Mouse (Mus musculus): Measurements from ENCODE around the gene Nupl1. TPM values are rescaled to one million over a fixed set of nuclear protein-coding genes. Genes with fewer than 3 reads are reported as not detected.

Nupl1 gene
- polyA plus RNA-seq, 1 experiment from 2014 or later, result not detected

- H3K27me3 ChIP-seq, result no peaks in the 10 kb centered on the region
- H3K27ac ChIP-seq, result no peak overlapping the region
- no peak overlapping the region for H3K4me3 ChIP-seq
- peaks cover 23% of the 10 kb centered on the region for H3K36me3 ChIP-seq
- 92% methylated on average over 1 of the region's 1 CpGs for WGBS
- no peak for ATAC-seq (ENCODE audit: insufficient number of reproducible peaks, insufficient read depth, low FRiP score, low TSS enrichment)
- H3K4me2 ChIP-seq (replicated peaks), result no peak overlapping the region
- H3K9ac ChIP-seq, result no peak overlapping the region
- H3K9me3 ChIP-seq, result no peaks in the 10 kb centered on the region
- no peaks in the 10 kb centered on the region for H3K4me1 ChIP-seq
Measured at GRCm38 (mm10) chr14:60216125-60216524, 35.1 kb downstream of the Nupl1 start.

- no peak for ATAC-seq (ENCODE audit: insufficient number of reproducible peaks, insufficient read depth, low FRiP score, low TSS enrichment)
- Histone ChIP-seq H3K36me3 (peaks cover 19% of the 10 kb centered on the region), H3K27ac (no peak overlapping the region), H3K9ac (no peak overlapping the region), H3K9me3 (no peaks in the 10 kb centered on the region), H3K4me3 (no peak overlapping the region), H3K4me1 (no peaks in the 10 kb centered on the region), H3K27me3 (no peaks in the 10 kb centered on the region), H3K4me2 (replicated peaks) (no peak overlapping the region)
- WGBS, result 96% methylated on average over 3 of the region's 3 CpGs
Measured at GRCm38 (mm10) chr14:60215000-60215399, 36.2 kb downstream of the Nupl1 start.

GRCm38 (mm10) chr14:60214040-60214439 is 37.2 kb downstream of the Nupl1 start:
- no peaks in the 10 kb centered on the region for H3K9me3 ChIP-seq
- H3K36me3 ChIP-seq, result peaks cover 12% of the 10 kb centered on the region
- no peak overlapping the region for H3K27ac ChIP-seq
- no peaks in the 10 kb centered on the region for H3K27me3 ChIP-seq
- no peak for ATAC-seq (ENCODE audit: insufficient number of reproducible peaks, insufficient read depth, low FRiP score, low TSS enrichment)
- no peak overlapping the region for H3K9ac ChIP-seq
- 52% methylated on average over 1 of the region's 1 CpGs for WGBS
- H3K4me3 ChIP-seq, result no peak overlapping the region
- no peaks in the 10 kb centered on the region for H3K4me1 ChIP-seq
- no peak overlapping the region for H3K4me2 ChIP-seq (replicated peaks)

GRCm38 (mm10) chr14:60209166-60209565 is 42.1 kb downstream of the Nupl1 start:
- Histone ChIP-seq H3K9me3 (no peaks in the 10 kb centered on the region), H3K27me3 (no peaks in the 10 kb centered on the region), H3K4me3 (no peak overlapping the region), H3K4me2 (replicated peaks) (no peak overlapping the region), H3K27ac (no peak overlapping the region), H3K9ac (no peak overlapping the region), H3K36me3 (no peaks in the 10 kb centered on the region), H3K4me1 (no peaks in the 10 kb centered on the region)
- 89% methylated on average over 7 of the region's 7 CpGs for WGBS
- no peak for ATAC-seq (ENCODE audit: insufficient number of reproducible peaks, insufficient read depth, low FRiP score, low TSS enrichment)

GRCm38 (mm10) chr14:60204993-60205392 is 46.2 kb downstream of the Nupl1 start:
- Histone ChIP-seq H3K27me3 (no peaks in the 10 kb centered on the region), H3K9me3 (no peaks in the 10 kb centered on the region), H3K9ac (no peak overlapping the region), H3K4me3 (no peak overlapping the region), H3K4me2 (replicated peaks) (no peak overlapping the region), H3K36me3 (no peaks in the 10 kb centered on the region), H3K27ac (no peak overlapping the region), H3K4me1 (no peaks in the 10 kb centered on the region)
- 84% methylated on average over 6 of the region's 6 CpGs for WGBS
- no peak for ATAC-seq (ENCODE audit: insufficient number of reproducible peaks, insufficient read depth, low FRiP score, low TSS enrichment)

GRCm38 (mm10) chr14:60196884-60197283 is 54.3 kb downstream of the Nupl1 start, which contains the start of gene Atp8a2:
Atp8a2 (minus strand) TSS chr14:60197179.
- Histone ChIP-seq H3K4me3 (no peak within 1 kb of the TSS), H3K9me3 (no peaks in the 10 kb centered on the region), H3K27ac (no peak within 1 kb of the TSS), H3K4me2 (replicated peaks) (no peak within 1 kb of the TSS), H3K9ac (no peak within 1 kb of the TSS), H3K4me1 (no peaks in the 10 kb centered on the region), H3K27me3 (no peaks in the 10 kb centered on the region), H3K36me3 (no peaks in the 10 kb centered on the region)
- ATAC-seq (ENCODE audit: insufficient number of reproducible peaks, insufficient read depth, low FRiP score, low TSS enrichment), result no peak
- WGBS, result 81% methylated on average over 7 of the region's 7 CpGs

- no peak overlapping the region for H3K4me2 ChIP-seq (replicated peaks)
- no peaks in the 10 kb centered on the region for H3K27me3 ChIP-seq
- H3K9me3 ChIP-seq, result no peaks in the 10 kb centered on the region
- no peak for ATAC-seq (ENCODE audit: insufficient number of reproducible peaks, insufficient read depth, low FRiP score, low TSS enrichment)
- H3K36me3 ChIP-seq, result no peaks in the 10 kb centered on the region
- H3K4me3 ChIP-seq, result no peak overlapping the region
- H3K9ac ChIP-seq, result no peak overlapping the region
- 82% methylated on average over 5 of the region's 5 CpGs for WGBS
- no peaks in the 10 kb centered on the region for H3K4me1 ChIP-seq
- H3K27ac ChIP-seq, result no peak overlapping the region
Measured at GRCm38 (mm10) chr14:60195999-60196398, 55.2 kb downstream of the Nupl1 start.

GRCm38 (mm10) chr14:60194606-60195005 is 56.6 kb downstream of the Nupl1 start:
- no peak overlapping the region for H3K27ac ChIP-seq
- 77% methylated on average over 1 of the region's 1 CpGs for WGBS

GRCm38 (mm10) chr14:60189771-60190170 is 61.5 kb downstream of the Nupl1 start:
- Histone ChIP-seq H3K27ac (no peak overlapping the region), H3K9ac (no peak overlapping the region), H3K4me1 (no peaks in the 10 kb centered on the region), H3K36me3 (no peaks in the 10 kb centered on the region), H3K4me3 (no peak overlapping the region), H3K27me3 (no peaks in the 10 kb centered on the region), H3K4me2 (replicated peaks) (no peak overlapping the region), H3K9me3 (no peaks in the 10 kb centered on the region)
- no peak for ATAC-seq (ENCODE audit: insufficient number of reproducible peaks, insufficient read depth, low FRiP score, low TSS enrichment)
- 85% methylated on average over 5 of the region's 5 CpGs for WGBS

More at GRCm38 (mm10) chr14:60194606-60195005, 56.6 kb downstream of the Nupl1 start:
- no peak overlapping the region for H3K4me2 ChIP-seq (replicated peaks)
- no peaks in the 10 kb centered on the region for H3K4me1 ChIP-seq
- no peak overlapping the region for H3K4me3 ChIP-seq
- H3K36me3 ChIP-seq, result no peaks in the 10 kb centered on the region
- ATAC-seq (ENCODE audit: insufficient number of reproducible peaks, insufficient read depth, low FRiP score, low TSS enrichment), result no peak
- no peaks in the 10 kb centered on the region for H3K27me3 ChIP-seq
- H3K9ac ChIP-seq, result no peak overlapping the region
- no peaks in the 10 kb centered on the region for H3K9me3 ChIP-seq

- no peaks in the 10 kb centered on the region for H3K27me3 ChIP-seq
- no peak for ATAC-seq (ENCODE audit: insufficient number of reproducible peaks, insufficient read depth, low FRiP score, low TSS enrichment)
- H3K4me2 ChIP-seq (replicated peaks), result no peak overlapping the region
- H3K9ac ChIP-seq, result no peak overlapping the region
- H3K9me3 ChIP-seq, result no peaks in the 10 kb centered on the region
- H3K4me1 ChIP-seq, result no peaks in the 10 kb centered on the region
- no peak overlapping the region for H3K4me3 ChIP-seq
- no peak overlapping the region for H3K27ac ChIP-seq
- H3K36me3 ChIP-seq, result no peaks in the 10 kb centered on the region
- 69% methylated on average over 5 of the region's 5 CpGs for WGBS
Measured at GRCm38 (mm10) chr14:60188201-60188825, 62.9 kb downstream of the Nupl1 start.

- H3K4me2 ChIP-seq (replicated peaks), result no peak overlapping the region
- no peaks in the 10 kb centered on the region for H3K36me3 ChIP-seq
- H3K27me3 ChIP-seq, result peaks cover 29% of the 10 kb centered on the region
- no peak overlapping the region for H3K4me3 ChIP-seq
- no peaks in the 10 kb centered on the region for H3K9me3 ChIP-seq
- H3K27ac ChIP-seq, result no peak overlapping the region
- no peak overlapping the region for H3K9ac ChIP-seq
- H3K4me1 ChIP-seq, result no peaks in the 10 kb centered on the region; the same call in 1 of the 2 replicates
- ATAC-seq (ENCODE audit: insufficient number of reproducible peaks, insufficient read depth, low FRiP score, low TSS enrichment), result no peak
- 87% methylated on average over 2 of the region's 2 CpGs for WGBS
Measured at GRCm38 (mm10) chr14:60181306-60181705, 69.9 kb downstream of the Nupl1 start.

- Histone ChIP-seq H3K4me1 (no peaks in the 10 kb centered on the region; the same call in 1 of the 2 replicates), H3K27me3 (peaks cover 44% of the 10 kb centered on the region), H3K9ac (no peak overlapping the region), H3K36me3 (no peaks in the 10 kb centered on the region), H3K4me2 (replicated peaks) (no peak overlapping the region), H3K9me3 (no peaks in the 10 kb centered on the region), H3K27ac (no peak overlapping the region), H3K4me3 (no peak overlapping the region)
- ATAC-seq (ENCODE audit: insufficient number of reproducible peaks, insufficient read depth, low FRiP score, low TSS enrichment), result no peak
- WGBS, result 45% methylated on average over 2 of the region's 2 CpGs
Measured at GRCm38 (mm10) chr14:60178571-60178955, 72.7 kb downstream of the Nupl1 start.

All from embryonic facial prominence, embryonic 12.5 days (tissue).